In the genomic region with DNA sequence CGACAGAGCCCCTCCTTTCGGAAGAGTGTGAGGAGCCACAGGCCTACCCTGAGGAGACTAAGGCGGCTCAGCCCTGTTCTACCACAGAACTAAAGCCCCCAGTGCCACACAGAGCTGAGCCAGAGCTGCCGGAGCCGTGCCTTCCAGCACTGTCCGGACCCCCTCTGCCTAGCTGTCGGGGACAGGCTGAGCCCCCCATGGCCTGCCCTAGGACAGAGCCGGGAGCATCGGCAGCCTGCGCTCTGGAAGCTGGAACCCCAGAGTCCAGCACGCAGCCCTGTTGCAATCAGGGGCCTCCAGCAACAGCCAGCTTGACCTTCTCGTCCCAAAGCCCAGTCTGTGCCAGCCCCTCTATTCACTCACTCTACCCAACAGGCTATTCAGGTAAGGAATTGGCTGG, we compare ENCODE assay signal across 20 mouse cellular contexts. TPM values are rescaled to one million over a fixed set of nuclear protein-coding genes. Genes with fewer than 3 reads are reported as not detected.
"Had no signal": no experiment of that assay in that cellular context is flagged by ENCODE, and none has a peak within 500 bp of the region (broad histone marks: within the 10 kb centered on the region; RNA-seq: fewer than 3 reads in every experiment).

No protein-coding gene starts in this region.

- H3K4me2 ChIP-seq: neural tube, embryonic 15.5 days; stomach, embryonic 15.5 days had no signal

- DNase-seq: retina, postnatal 1 day; right cerebral cortex, adult 18-20 months; right cerebral cortex, postnatal 14 days; right cerebral cortex, postnatal 25 days; right cerebral cortex, postnatal 4 days; spleen, adult 18-20 months; thymus, adult 18-20 months; thymus, adult 2 months; thymus, postnatal 14 days; thymus, postnatal 25 days; thymus, postnatal 36 days; thymus, postnatal 4 days had no signal

- H3K36me3 ChIP-seq: neural tube, embryonic 15.5 days had no signal

- H3K4me3 ChIP-seq: neural tube, embryonic 15.5 days; stomach, embryonic 15.5 days had no signal

- H3K9ac ChIP-seq: neural tube, embryonic 15.5 days; stomach, embryonic 15.5 days had no signal

- H3K9me3 ChIP-seq: neural tube, embryonic 15.5 days; stomach, embryonic 15.5 days had no signal

- H3K27ac ChIP-seq: neural tube, embryonic 15.5 days; stomach, embryonic 15.5 days; stomach, postnatal 0 days had no signal

RNA-seq across cellular contexts. Expression of gene C1ql4, which starts 5.3 kb away (rescaled TPM):
- total RNA-seq: neutrophil, adult 5-6 weeks had no signal
- polyA plus RNA-seq: small intestine, adult 2 months; spleen, adult 2 months; stomach, embryonic 15.5 days; stomach, embryonic 16.5 days; stomach, postnatal 0 days; urinary bladder, adult 2 months had no signal

RNA-seq across cellular contexts. Expression of gene Dnajc22, which starts 10.6 kb away (rescaled TPM):
- total RNA-seq: neutrophil, adult 5-6 weeks had no signal

RNA-seq across cellular contexts. Expression of gene Prph, which starts 27.3 kb away (rescaled TPM):
- total RNA-seq: neutrophil, adult 5-6 weeks had no signal

RNA-seq across cellular contexts. Expression of gene Spats2, which starts 43.4 kb away (rescaled TPM):
- total RNA-seq: neutrophil, adult 5-6 weeks had no signal
